Mouse (Mus musculus): ENCODE results near the gene Nos1ap.

- TF ChIP-seq CTCF (IDR thresholded peaks at IDR 0.05; ENCODE audit: low read depth) (no peak), EP300 (optimal IDR thresholded peaks at IDR 0.05) (no peak)
Measured at GRCm38 (mm10) chr1:170410402-170411191, 179.1 kb downstream of the Nos1ap start.
